Comparison of ENCODE assay signal across 7 mouse cellular contexts in genomic region chr1:75521321-75522031, GRCm38 (mm10). TPM values are rescaled to one million over a fixed set of nuclear protein-coding genes. Genes with fewer than 3 reads are reported as not detected.
DNase-seq lines count a peak whose midpoint lies in the region; ATAC-seq lines count a peak whose summit lies in the region.

Stk11ip (plus strand) TSS chr1:75521529.

- no peaks in the 10 kb centered on the region for H3K36me3 ChIP-seq in intestine, embryonic 16.5 days (ENCODE audit: control insufficient read depth, insufficient read depth, low read length)
- no peaks in the 10 kb centered on the region for H3K36me3 ChIP-seq in midbrain, embryonic 11.5 days (ENCODE audit: control insufficient read depth, insufficient read depth, low read length)

- no peaks in the 10 kb centered on the region for H3K27me3 ChIP-seq in intestine, embryonic 16.5 days (replicated peaks; ENCODE audit: control insufficient read depth, insufficient read depth, low read length)
- no peaks in the 10 kb centered on the region for H3K27me3 ChIP-seq in midbrain, embryonic 11.5 days (ENCODE audit: control insufficient read depth, insufficient read depth, low read length)

- peak; percentile 90 for DNase-seq in adrenal gland, adult 8-10 months
- DNase-seq in embryo, embryonic 9.5 days (ENCODE audit: extremely low spot score) = peak; percentile 94
- DNase-seq in gastrocnemius, postnatal 4 days (ENCODE audit: low spot score in 2 of 2) = peak; percentile 88 to 96
- peak; percentile 91 to 92 for DNase-seq in left cerebral cortex, postnatal 36 days (ENCODE audit: low spot score in 2 of 2)
- peak; percentile 100 for DNase-seq in midbrain, embryonic 11.5 days (ENCODE audit: low spot score, missing footprints)
- DNase-seq in skeletal muscle tissue, adult 2 months (ENCODE audit: low read depth, low spot score) = peak; percentile 86

- peak within 1 kb of the TSS; percentile 100 for H3K27ac ChIP-seq in intestine, embryonic 16.5 days (ENCODE audit: low read length)
- H3K27ac ChIP-seq in midbrain, embryonic 11.5 days (ENCODE audit: low read depth, low read length) = peak within 1 kb of the TSS; percentile 76

- ATAC-seq in intestine, embryonic 16.5 days = peak; percentile 99
- ATAC-seq in midbrain, embryonic 11.5 days (ENCODE audit: low FRiP score) = peak; percentile 98

- H3K4me2 ChIP-seq in intestine, embryonic 16.5 days (ENCODE audit: low read depth, low read length) = peak within 1 kb of the TSS; percentile 70
- peak within 1 kb of the TSS; percentile 59 for H3K4me2 ChIP-seq in midbrain, embryonic 11.5 days

- WGBS in intestine, embryonic 16.5 days = under 1% methylated on average over 46 of the region's 46 CpGs
- WGBS in midbrain, embryonic 11.5 days = under 1% methylated on average over 46 of the region's 46 CpGs

- H3K4me1 ChIP-seq in intestine, embryonic 16.5 days (ENCODE audit: control insufficient read depth, insufficient read depth, low read length) = peaks cover 23% of the 10 kb centered on the region
- H3K4me1 ChIP-seq in midbrain, embryonic 11.5 days (ENCODE audit: control insufficient read depth, insufficient read depth, low read length) = no peaks in the 10 kb centered on the region; the same call in 1 of the 2 replicates

- intact Hi-C loops in left cerebral cortex, postnatal 36 days (cut with DNase I) = no loop called here

- H3K9ac ChIP-seq in intestine, embryonic 16.5 days (ENCODE audit: low read depth, low read length) = peak within 1 kb of the TSS; percentile 58
- peak within 1 kb of the TSS; percentile 56 for H3K9ac ChIP-seq in midbrain, embryonic 11.5 days (ENCODE audit: low read length)

- peak within 1 kb of the TSS; percentile 68 for H3K4me3 ChIP-seq in intestine, embryonic 16.5 days (ENCODE audit: low read length)
- peak within 1 kb of the TSS; percentile 53 for H3K4me3 ChIP-seq in midbrain, embryonic 11.5 days (ENCODE audit: low read depth, low read length)

- H3K9me3 ChIP-seq in intestine, embryonic 16.5 days (ENCODE audit: control insufficient read depth, low read length) = no peaks in the 10 kb centered on the region
- no peaks in the 10 kb centered on the region for H3K9me3 ChIP-seq in midbrain, embryonic 11.5 days (ENCODE audit: control insufficient read depth, low read length)

RNA-seq across cellular contexts. Expression of gene Stk11ip, which starts in this region (rescaled TPM):
- 10 to 100 TPM; 19.1 to 34.9 (median 31.3) TPM for total RNA-seq in adrenal gland, adult 8-10 months (2022)
- 10 to 100 TPM; 14.2 to 15.2 TPM for total RNA-seq in gastrocnemius, postnatal 4 days (2021)
- 16.6 and 17.8 TPM in 2 replicates for polyA plus RNA-seq in intestine, embryonic 16.5 days (2015; fragmentation: Nextera tagmentation; extraction: Ambion mirVana)
- total RNA-seq in left cerebral cortex, postnatal 36 days (2021) = 10 to 100 TPM; 29.2 to 38.0 TPM
- 12.3 and 15.7 TPM in 2 replicates for polyA plus RNA-seq in midbrain, embryonic 11.5 days (2014; fragmentation: Nextera tagmentation; extraction: Ambion mirVana)

Comparison
In these comparisons a context has a peak if more than half of its experiments do, and no peak if none do; other contexts are left out.
1. Peak in every context shown above with its lines: DNase-seq, ATAC-seq, H3K4me3 ChIP-seq and H3K27ac ChIP-seq.